Mouse (Mus musculus) frontal cortex, postnatal 25 days (tissue): ENCODE measurements around the gene Myh7.
"Not testable (repeated sequence)": the region's sequence is repeated elsewhere in the genome, so short reads cannot be mapped to it uniquely, and the experiment has no call there.

ENCODE experiments used
- DNase-seq, 2 experiments: peaks; one replicate each; pipeline ENCODE4 v3.0.0; 2022; ENCODE audit warnings: low spot score in 2 of 2

Gene Myh7

DNA sequence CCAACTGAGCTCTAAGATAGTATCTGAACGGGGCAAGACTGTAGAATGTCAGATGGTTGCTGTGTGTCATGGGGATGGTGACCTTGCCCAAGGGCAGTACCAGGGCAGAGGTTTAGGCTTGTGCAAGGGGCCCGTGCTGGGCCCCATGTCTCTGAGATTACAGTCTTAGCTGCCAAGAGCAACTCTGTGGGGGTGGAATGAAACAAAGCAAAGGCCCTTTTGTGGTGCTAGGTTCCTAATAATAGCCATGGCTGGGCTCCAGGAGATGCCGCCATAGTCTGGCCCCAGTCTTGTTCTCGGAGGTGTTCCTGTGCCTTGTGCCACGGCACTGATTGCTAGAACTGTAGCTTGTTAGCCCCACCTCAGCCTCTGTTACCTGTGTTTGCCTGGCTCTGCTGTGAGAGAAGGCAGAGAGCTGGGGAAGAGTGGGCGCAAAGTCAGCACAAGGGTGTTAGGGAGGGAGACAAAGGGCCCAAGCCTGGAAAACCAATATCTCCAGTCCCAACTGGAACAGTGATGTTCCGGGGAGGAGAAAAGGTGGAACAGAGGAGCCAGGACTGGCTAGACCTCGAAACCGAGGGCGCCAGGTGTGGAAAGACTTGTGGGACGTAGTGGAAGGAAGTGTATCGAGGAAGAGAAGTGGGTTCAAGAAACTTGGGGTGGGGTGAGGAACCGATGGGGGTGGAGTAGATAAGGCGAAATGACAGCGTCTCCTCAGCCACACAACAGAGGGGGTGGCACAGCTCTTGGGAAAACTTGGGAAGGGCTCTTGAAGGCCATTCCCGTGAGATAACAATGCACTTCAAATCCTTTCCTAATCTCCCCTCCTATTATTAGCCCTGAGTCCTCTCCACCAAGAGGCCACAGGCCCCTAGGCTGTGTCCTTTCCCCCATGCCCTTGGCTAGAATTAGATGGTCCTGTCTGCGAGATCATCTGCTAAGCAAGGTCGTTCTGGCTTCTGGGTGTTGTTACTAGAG, 9.7 kb upstream of the Myh7 start:
- no peak for DNase-seq

DNA sequence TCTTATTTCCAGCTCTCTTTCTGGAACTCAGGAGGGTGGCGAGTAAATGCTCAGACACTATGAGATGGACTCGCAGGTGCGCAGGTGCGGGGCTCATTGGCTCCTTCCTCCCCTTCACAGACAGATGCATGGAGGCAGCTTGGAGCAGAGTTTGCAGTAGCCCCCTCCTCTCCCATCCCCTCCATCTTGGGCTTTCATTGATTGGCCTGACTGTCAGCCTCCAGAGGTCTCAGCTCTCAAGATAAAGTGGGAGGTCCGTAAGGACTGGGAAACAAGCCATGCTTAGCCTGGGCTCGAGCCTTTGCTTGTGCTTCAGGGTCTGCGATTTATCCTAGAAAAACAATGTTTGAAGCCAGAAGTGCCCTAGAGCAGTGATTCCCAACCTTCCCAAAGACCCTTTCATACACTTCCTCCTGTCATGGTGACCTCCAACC, 8.3 kb upstream of the Myh7 start:
- DNase-seq, result no peak

DNA sequence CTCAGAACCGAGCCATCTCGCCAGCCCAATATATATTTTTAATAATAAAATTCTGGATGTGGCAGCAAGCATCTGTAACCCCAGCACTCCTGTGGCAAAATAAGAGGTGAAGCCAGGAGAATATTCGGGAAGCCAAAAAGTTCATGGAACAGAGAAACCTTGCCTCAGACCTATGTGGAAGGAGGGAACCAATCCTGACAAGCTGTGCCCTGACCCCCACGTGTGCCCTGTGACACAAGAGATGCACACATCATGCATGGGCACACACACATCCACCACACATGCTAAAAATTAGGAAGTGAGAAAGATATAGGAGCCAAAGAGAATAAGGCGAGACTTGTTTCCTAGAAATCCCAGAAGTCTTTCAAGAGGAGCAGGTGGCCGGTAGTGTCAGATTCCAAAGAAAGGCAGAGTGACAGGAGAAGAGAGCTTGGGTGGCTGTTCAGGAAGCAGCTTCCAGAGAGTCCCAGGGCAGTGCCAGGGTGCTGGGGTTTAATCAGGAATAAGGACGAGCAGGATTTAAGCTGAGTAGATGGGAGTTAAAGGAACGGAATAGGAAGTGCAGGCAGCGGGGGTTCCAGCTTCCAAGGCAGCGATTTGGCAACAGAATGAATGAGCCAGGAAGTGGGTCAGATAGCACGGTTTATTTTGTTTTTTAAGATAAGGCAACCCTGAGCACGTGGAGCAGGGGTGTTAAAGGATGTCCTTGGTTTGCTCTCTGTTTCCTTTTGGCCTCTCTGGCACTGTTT, 7.7 kb upstream of the Myh7 start:
- DNase-seq, result no peak

DNA sequence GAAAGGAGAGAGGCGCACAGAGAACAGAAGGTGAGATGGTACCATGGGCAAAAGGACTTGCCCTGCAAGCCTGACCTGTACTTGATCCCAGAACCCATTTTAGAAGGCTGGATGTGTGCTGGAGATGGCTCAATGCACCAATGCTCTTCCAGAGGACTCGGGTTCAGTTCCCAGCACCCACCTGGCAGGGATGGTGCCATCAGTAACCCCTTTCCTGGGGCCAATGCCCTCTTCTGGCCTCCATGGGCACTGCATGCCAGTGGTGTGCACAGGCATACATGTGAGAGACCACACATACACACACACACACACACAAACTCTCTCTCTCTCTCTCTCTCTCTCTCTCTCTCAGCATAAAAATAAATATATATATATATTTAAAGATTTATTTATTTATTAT, 7.0 kb upstream of the Myh7 start:
- no peak for DNase-seq

DNA sequence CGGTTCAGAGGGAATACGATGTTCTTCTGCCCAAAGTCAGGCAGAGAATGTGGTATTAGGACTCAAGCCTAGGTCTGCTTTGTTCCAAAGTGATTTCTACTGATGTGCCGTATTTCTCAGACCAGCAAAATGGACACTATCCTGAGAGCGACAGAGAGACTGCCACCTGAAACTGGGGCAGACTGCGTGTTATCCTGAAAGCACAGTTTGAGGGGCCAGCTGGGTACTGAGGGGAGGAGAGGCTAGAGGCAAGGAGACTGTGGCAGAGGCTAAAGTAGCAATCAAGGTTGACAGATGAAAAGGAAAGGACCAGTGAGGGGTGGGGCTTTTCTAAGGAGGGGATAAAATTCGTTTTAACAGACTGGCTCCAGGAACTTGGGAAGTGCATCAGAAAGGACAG, 6.4 kb upstream of the Myh7 start:
- DNase-seq, result no peak

DNA sequence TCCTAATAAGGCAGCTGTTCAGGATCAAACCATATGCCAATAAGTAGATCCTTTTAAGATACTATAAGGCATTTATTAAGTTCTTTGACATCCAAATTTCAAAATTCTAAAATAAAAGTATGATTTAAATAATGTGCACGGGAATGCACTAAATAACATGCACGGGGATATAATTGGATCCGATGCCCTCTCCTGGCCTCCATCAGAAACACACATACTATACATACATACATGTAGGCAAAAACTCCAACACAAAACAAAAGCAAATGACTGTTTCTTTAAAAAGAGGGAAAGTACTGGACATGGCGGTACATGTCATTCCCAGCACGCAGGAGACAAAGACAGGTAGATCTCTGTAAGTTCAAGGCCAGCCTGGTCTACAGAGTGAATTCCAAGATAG, 5.4 kb upstream of the Myh7 start:
- not testable (repeated sequence) for DNase-seq

DNA sequence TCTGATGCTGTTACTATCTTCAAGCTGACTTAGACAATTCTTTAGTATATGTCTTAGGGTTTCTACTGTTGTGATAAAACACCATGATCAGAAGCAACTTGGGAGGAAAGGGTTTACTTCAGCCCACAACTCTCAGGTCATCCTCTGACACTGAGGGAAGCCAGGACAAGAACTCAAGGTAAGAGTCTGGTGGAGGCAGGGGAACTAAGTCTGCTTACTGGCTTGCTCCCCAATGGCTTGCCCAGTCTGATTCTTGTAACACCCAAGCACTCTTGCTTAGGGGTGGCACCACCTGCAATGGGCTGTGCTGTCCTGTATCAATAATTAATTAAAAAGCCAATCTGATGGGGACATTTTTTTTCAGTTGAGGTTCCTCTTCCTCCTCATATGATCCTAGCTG, 4.3 kb upstream of the Myh7 start:
- no peak for DNase-seq

DNA sequence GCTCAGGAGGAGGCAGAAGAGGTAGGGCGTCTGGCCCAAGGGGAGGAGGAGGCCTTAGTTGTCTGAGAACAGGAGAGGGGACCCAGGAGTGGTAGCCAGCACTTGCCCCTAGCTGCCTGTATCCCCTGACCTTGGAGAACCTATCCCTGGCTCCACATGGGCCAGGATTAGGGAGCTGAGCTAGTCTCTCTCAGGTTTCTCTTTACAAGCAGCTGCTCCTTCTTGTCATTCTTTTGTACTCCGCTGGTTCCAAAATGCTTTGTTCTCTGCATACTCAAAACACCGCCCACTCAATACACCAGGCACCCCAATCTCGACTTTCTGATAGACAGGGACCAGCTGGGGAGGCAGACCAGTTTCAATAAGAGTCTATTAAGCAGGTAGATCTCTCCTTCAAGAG, 2.9 kb upstream of the Myh7 start:
- no peak for DNase-seq

DNA sequence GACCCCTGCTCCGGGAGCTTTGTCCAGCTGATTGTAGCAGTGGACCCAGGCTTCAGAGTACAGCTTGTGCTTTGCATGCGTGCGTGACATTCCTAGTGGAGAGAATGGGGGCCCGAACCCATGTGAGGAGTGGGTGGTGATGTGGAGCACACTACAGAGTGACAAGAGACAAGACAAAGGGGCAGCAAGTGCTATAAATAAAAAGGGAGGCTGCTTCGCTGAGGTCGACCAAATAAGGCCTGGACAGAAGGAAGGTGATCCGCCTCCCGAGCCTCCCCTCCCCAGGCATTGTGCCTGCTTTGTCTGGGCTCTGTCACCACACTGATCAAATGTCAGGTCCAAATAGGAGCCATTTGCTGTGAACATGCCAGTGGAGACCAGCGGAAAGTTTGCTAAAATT, 2.4 kb upstream of the Myh7 start:
- no peak for DNase-seq

DNA sequence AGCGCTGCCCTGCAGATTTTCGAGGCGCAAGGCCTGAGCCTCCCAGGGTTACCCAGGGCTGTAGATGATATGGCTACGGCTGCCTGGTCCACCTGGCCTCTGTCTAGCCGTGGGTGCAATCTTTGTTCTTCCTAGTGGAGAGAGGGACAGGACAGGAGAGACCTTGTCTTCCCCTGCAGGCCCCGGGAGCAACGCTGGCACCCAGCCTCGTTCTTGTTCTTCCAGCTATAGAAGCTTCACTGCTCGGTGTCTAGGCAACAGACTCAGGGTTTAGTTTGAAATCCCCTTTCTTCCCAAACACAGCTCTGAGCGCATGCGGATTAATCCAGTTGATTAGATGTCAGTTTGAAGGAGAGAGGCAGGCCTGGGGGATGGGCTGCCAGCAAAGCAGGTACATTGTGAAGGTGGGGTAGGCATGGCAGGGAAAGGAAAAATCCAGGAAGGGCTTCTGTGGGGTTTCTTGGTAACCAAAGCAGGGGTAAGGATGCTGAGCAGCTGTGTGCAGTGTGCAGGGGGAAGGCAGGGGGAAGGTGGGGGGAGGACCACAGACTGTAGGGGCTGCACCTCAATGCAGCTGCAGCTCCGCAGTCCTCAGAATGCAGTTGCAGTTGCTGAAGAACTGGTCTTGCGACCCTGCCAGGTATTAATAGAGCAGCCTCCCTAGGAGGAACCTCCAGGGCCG, 1.2 kb upstream of the Myh7 start:
- DNase-seq, result no peak

DNA sequence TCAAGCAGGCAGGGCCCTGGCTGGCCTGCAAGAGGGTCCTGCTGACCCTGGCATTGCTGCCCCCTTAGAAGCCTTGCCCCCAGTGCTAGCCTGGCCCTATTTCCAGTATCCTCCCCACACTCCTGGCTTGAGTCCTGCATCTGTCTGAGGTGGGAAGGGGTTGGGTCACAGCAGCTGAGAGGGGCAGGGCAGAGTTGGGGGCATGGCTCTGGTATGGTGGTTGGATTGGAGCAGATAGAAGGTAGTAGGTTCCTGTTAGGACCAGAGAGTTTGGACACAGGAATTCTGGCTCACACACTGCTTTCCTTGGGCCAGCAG, 402 bp upstream of the Myh7 start:
- DNase-seq, result no peak

DNA sequence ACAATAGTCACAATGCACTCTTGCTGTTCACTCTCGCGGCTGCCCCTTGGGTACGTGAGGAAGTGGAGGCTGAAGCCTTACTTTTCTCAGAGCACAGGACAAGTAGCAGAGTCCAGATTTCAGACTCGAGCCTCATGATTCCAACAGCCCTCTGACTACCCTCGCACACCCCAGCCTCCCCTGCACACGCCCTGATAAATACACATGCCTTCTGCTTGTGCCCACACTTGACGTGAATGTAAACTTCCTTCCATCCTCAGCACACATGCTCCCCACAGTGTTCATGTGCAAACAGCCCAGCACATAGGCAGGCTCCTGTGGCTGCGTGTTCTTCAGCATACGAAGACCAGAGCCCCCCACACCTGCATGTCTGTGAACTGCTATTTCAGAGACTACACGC, 790 bp downstream of the Myh7 start:
- DNase-seq, result no peak

DNA sequence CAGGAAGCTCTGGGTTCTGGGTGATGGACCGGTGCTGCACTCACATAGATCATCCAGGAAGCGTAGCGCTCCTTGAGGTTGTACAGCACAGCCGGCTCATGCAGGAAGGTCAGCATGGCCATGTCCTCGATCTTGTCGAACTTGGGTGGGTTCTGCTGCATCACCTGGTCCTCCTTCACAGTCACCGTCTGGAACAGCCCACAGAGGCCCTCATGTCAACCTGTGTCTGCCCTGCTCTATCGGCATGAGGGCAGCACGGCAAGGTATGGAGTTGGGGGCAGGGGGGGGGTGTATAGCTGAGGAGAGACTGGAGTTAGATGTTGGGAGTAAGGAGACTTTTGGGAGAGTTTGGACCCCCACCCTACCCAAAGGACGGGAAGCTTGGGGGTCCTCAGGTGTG, 2.2 kb downstream of the Myh7 start:
- DNase-seq, result no peak

DNA sequence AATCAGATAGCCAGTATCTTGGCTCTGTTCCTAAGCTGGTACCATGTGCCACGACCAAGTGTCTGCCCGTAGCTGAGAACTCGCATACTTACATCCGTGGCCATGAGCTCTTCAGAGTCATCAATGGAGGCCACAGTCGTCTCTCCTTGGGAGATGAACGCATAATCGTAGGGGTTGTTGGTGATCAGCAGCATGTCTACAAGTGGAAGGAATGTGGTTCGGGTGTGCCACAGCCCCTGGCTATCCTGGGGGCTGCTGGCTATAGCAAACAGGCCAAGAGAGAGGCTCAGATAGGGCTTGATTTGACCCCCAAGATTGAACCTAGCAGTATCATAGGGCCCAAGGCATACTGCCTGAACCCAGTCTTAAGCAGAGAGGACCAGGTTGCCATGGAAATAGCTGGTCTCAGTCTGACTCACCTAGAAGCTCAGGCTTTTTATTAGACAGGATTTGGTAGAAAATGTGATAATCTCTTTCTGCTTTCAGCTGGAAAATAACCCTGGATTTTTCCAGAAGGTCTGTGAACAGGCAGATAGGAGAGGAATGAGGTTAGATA, 4.5 kb downstream of the Myh7 start:
- no peak for DNase-seq

DNA sequence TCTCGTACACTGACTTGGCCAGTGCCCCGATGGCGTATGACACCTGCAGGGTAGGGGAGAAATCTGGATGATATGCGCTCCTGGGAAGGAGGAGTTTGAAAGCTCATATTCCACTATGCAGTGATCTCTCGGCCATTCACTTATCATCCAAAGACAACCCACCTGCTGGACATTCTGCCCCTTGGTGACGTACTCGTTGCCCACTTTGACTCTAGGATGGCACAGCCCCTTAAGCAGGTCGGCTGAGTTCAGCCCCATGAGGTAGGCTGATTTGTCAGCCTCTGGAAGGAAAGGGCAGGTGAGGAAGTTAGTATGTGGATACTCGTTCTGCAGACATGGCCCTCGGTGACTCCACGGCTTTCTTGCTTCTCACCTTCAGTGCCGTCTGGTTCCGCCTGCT, 5.5 kb downstream of the Myh7 start:
- DNase-seq, result no peak

DNA sequence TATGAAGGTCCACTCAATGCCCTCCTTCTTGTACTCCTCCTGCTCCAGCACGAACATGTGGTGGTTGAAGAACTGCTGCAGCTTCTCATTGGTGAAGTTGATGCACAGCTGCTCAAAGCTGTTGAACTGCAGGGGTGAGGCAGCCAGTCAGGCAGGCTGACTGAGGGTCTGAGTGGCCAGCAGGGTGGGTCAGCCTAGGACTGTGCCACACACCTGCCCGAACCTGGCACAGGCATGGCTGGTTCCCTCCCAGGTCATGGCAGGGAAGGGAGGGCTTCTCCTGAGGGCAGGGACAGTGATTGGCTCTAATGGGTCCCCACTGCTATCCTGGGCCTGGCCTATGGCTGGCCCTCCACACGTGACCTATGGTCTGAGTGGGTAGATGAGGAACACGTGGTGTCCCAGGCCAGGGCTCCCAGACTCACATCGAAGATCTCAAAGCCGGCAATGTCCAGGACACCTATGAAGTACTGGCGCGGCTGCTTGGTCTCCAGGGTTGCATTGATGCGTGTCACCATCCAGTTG, 6.0 kb downstream of the Myh7 start:
- not testable (repeated sequence) for DNase-seq

DNA sequence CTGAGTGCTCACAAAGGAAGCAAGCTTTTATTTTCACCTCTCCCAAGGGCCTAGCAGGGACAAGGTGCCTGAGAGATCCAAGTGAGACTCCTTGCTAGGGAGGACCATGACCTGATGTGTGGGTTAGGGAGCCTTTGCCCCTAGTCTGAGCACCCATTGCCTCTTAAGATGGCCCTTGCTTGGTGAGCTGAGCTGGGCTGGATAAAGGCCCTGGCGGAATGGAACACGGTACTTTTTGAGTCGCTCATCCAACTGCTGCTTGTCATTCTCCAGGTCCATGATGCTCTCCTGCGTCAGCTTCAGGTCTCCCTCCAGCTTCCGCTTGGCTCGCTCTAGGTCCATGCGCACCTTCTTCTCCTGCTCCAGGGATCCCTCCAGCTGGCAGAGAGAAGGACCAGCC, 12.5 kb downstream of the Myh7 start:
- DNase-seq, result no peak

DNA sequence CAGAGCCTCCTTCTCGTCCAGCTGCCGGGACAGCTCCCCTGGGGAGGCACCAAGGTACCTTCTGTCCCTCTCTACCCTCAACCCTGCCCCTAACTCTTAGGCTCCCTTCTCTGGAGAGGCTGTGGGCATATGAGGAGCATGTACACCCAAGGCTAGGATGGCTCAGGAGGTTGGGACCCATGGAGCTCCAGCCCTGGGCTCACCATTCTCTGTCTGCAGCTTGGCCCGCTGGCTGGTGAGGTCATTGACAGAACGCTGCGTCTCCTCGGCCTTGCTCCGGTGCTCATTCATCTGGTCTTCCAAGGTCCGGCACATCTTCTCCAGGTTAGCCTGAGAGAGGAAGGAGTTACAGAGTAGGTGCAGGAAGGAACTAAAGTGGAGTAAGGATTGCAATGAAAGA, 15.8 kb downstream of the Myh7 start:
- no peak for DNase-seq

DNA sequence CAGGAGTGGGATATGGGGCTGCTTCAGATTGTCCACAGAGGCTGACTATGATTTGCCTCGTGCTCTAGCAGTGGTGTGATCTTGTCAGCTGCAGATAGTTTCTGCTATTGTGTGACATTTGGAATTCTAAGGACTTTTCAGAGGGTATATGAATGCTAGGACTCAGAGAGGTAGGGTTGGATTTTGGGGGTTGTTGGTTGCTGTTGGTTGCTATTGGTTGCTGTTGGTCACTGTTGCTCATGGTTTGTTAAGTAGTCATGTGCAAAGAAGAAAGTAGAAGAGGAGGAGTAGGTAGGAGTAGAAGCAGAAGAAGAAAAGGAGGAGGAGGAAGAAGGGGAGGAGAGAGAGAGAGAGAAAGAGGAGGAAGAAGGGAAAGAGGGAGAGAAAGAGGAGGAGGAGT, 17.8 kb downstream of the Myh7 start, which contains the start of gene Gm17428:
Gm17428 (plus strand) TSS at position 301 of the 400 bp plus-strand sequence.
- no peak for DNase-seq

DNA sequence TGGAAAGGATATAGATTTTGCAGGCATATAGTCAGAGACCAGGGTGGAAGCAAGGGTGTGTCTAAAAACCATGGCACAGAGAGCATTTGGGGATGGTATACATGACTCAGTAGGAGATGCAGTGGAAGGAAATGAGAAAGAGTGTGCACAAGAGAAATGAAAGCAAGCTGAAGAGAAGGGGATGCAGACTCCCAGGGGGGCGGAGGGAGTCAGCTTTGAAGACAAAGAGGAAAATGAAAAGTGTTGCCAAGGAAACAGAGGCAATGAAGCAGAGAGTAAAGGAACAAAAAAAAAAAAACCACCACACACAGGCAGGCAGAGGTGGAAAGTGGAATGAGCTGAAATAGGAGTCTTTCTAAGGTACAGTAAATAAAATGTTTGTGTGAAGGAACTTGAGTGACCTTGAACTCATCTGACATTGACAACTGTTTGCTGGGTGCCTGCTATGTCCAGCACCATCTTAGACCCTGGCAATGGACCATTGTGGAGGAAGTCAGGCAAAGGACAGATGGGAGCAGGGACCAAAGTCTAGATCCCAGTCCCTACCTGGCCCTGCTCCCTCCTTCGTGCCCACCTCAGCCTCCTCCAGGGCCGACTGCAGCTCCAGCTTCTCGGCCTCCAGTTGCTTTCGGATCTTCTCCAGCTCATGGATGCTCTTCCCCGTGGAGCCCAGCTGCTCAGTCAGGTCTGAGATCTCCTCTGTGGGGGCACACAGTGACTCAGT, 20.2 kb downstream of the Myh7 start:
- no peak for DNase-seq

DNA sequence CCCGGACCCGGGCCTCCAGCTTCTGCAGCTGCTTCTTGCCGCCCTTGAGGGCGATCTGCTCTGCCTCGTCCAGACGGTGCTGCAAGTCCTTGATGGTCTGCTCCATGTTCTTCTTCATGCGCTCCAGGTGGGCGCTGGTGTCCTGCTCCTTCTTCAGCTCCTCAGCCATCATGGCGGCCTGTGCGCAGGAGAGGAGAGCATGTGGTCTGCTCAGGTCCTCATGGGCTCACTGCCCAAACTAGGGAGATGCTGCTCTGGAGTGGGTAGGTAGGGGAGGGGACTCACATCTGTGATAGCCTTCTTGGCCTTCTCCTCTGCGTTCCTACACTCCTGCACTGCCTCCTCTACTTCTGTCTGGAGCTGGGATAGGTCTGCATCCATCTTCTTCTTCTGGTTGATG, 21.6 kb downstream of the Myh7 start:
- DNase-seq, result not testable (repeated sequence)
